Mouse (Mus musculus) liver, postnatal 0 days (tissue): Measurements from ENCODE around the gene Dnal4. TPM values are rescaled to one million over a fixed set of nuclear protein-coding genes. Genes with fewer than 3 reads are reported as not detected.

ENCODE experiments used
- ATAC-seq: fragments of 200-750 bp; cut with Nextera tagmentation; 2 replicates; pipeline ENCODE4 v1.8.0; 2017; ENCODE audit warnings: mild to moderate bottlenecking, moderate library complexity
- DNase-seq: peaks from one replicate; pipeline ENCODE4 v3.0.0-alpha.2; 2016
- H3K27ac ChIP-seq: fragments of 300-500 bp; sonication (generic); 2 replicates; pipeline ENCODE4 v1.5.1; 2014; ENCODE audit warnings: antibody characterized with exemption, moderate library complexity, mild to moderate bottlenecking, low read depth
- H3K27me3 ChIP-seq: fragments of 300-500 bp; sonication (generic); 2 replicates; pipeline ENCODE4 v1.6.1; 2014; ENCODE audit warnings: low read length, control low read depth, mixed read lengths; ENCODE audit not compliant: insufficient read depth
- H3K36me3 ChIP-seq: fragments of 300-500 bp; sonication (generic); replicated peaks from 2 replicates; pipeline ENCODE4 v1.6.1; 2014; ENCODE audit warnings: mild to moderate bottlenecking, control low read depth, low read length, moderate library complexity, mixed read lengths; ENCODE audit not compliant: insufficient read depth
- H3K4me1 ChIP-seq: fragments of 300-500 bp; sonication (generic); 2 replicates; pipeline ENCODE4 v1.6.1; 2014; ENCODE audit warnings: antibody characterized with exemption, mild to moderate bottlenecking, control low read depth; ENCODE audit not compliant: insufficient read depth
- H3K4me2 ChIP-seq: fragments of 300-500 bp; sonication (generic); 2 replicates; pipeline ENCODE4 v1.6.1; 2014; ENCODE audit warnings: low read depth, mild to moderate bottlenecking, low read length, moderate library complexity, mixed read lengths
- H3K4me3 ChIP-seq: fragments of 300-500 bp; sonication (generic); 2 replicates; pipeline ENCODE4 v1.5.1; 2014; ENCODE audit warnings: low read depth, low read length
- H3K9ac ChIP-seq: fragments of 300-500 bp; sonication (generic); replicated peaks from 2 replicates; pipeline ENCODE4 v1.6.1; 2014; ENCODE audit warnings: mild to moderate bottlenecking, moderate library complexity
- H3K9me3 ChIP-seq: fragments of 300-500 bp; sonication (generic); 2 replicates; pipeline ENCODE4 v1.6.1; 2016; ENCODE audit warnings: mild to moderate bottlenecking, control low read depth, low read length, mixed read lengths
- CTCF ChIP-seq: sonication (generic); IDR thresholded peaks from 2 replicates; pipeline ENCODE4 v1.5.1; 2016; ENCODE audit warnings: antibody characterized with exemption, low read depth
- EP300 ChIP-seq: IDR thresholded peaks from 2 replicates; pipeline ENCODE4 v1.6.1; 2016; ENCODE audit warnings: antibody characterized with exemption, low read depth, mild to moderate bottlenecking
- WGBS: fragments of 180-500 bp; shearing (Covaris S2); extraction: QIAGEN DNeasy Blood & Tissue Kit; methylation state at CpG from one replicate; pipeline ENCODE4 v1.1.7; 2014; ENCODE audit not compliant: insufficient replicate concordance; 5-methylcytosine and 5-hydroxymethylcytosine counted together
- polyA plus RNA-seq: library from polyadenylated mRNA; unstranded; fragments of >200 nt; fragmentation: Nextera tagmentation; extraction: Ambion mirVana; gene quantifications from 2 replicates; pipeline ENCODE4 v1.2.1, GENCODE M21; 2015

Gene Dnal4
- polyA plus RNA-seq, 1 experiment from 2014 or later: 9.7 TPM

DNA sequence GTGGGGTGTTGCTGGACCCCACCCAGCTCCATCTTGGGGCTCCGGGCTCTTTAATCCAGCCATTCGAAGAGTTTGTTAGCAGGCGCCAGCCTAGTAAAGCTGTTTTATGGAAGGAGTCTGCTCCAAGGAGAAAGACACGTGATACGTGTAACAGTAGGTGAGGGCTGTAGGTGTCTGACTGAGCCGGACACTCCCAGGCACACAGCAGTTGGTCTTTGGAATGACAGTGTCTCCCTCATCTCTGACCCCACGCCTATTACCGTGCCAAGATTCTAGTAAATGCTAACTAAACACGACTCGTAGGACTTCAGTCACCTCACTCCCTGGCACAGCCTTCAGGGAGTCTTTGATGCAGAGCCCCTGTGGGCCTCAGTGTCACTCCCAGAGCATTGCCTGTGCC, 32.3 kb downstream of the Dnal4 start:
- H3K4me2 ChIP-seq: no peak overlapping the region
- peaks cover 14% of the 10 kb centered on the region for H3K4me1 ChIP-seq
- ATAC-seq (no peak), DNase-seq (no peak)
- H3K27ac ChIP-seq: no peak overlapping the region
- 86% methylated on average over 10 of the region's 10 CpGs for WGBS
- no peaks in the 10 kb centered on the region for H3K36me3 ChIP-seq
- no peak overlapping the region for H3K9ac ChIP-seq
- TF ChIP-seq CTCF (no peak), EP300 (no peak)
- no peak overlapping the region for H3K4me3 ChIP-seq
- H3K9me3 ChIP-seq: no peaks in the 10 kb centered on the region
- H3K27me3 ChIP-seq: no peaks in the 10 kb centered on the region

DNA sequence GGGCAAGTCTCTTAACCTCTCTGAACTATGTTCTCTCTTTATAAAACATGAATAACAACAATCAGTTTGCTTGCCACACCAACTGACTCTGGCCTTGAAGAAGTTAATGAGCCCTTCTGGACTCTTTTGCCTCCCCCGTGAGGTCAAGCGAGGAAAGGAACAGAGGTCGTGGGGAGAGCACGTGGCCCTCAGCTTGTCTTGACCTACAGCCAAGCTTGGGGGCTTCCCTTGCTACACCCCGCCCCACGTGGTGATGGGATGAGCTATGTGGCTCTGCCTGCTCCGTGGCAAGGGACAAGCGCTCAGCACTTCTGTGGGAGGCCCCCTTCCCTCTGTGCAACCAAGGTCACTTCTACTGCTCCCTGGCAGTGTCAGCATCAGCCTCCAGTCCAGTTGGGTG, 32.9 kb downstream of the Dnal4 start:
- TF ChIP-seq CTCF: no peak
- no peak for TF ChIP-seq EP300
- Histone ChIP-seq H3K4me2 (no peak overlapping the region), H3K4me1 (peaks cover 19% of the 10 kb centered on the region), H3K27me3 (no peaks in the 10 kb centered on the region), H3K9ac (no peak overlapping the region), H3K27ac (no peak overlapping the region), H3K36me3 (0 out of 2 replicates have a peak, but pooled peaks cover 5% of the 10 kb centered on the region), H3K9me3 (no peaks in the 10 kb centered on the region), H3K4me3 (no peak overlapping the region)
- ATAC-seq (no peak), DNase-seq (no peak)
- 78% methylated on average over 8 of the region's 8 CpGs for WGBS

DNA sequence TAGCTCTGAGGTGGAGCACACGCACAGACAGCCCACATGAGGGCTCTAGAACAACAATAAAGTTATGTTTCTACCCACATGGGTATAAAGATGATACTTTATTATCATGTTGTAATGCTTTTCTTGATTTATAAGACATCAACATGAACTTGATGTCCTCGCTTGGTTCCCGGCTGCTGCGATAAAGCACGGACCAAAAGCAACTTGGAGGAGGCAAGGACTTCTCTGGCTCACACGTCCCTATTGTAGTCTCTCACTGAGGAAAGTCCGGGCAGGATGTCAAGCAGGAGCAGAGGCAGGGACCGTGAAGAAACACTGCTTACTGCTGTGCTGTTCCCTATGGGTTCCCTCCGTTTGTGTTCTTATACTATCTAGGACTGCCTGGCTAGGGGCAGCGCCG, 33.6 kb downstream of the Dnal4 start:
- Histone ChIP-seq H3K27me3 (no peaks in the 10 kb centered on the region), H3K27ac (no peak overlapping the region), H3K4me2 (no peak overlapping the region), H3K36me3 (peaks cover 12% of the 10 kb centered on the region), H3K4me1 (peaks cover 22% of the 10 kb centered on the region), H3K4me3 (no peak overlapping the region), H3K9ac (no peak overlapping the region), H3K9me3 (no peaks in the 10 kb centered on the region)
- TF ChIP-seq EP300 (no peak), CTCF (no peak)
- ATAC-seq (no peak), DNase-seq (no peak)
- 88% methylated on average over 11 of the region's 11 CpGs for WGBS

DNA sequence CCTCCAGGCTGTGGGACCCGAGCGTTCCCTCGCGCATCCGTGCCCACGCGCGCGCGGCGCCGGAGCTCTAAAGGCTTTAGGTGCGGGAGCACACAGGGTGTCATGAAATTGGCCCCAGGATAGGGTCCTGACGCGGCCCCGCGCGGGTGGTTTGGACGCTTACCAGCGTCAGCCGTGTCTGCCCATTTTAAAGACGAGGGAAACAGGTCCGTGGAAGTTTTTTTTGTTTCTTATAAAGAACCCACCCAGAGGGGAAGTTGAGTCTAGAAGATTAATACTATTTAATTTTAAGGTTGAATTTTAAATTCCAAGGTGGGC, 35.0 kb downstream of the Dnal4 start:
- WGBS: 0% methylated on average over 23 of the region's 23 CpGs
- Histone ChIP-seq H3K4me3 (peak overlapping the region; percentile 96), H3K36me3 (peaks cover 25% of the 10 kb centered on the region), H3K27ac (peak overlapping the region; percentile 93), H3K9ac (peak overlapping the region; percentile 98), H3K4me1 (peaks cover 22% of the 10 kb centered on the region), H3K4me2 (peak overlapping the region; percentile 97), H3K9me3 (no peaks in the 10 kb centered on the region), H3K27me3 (no peaks in the 10 kb centered on the region)
- peak; percentile 1; the same call in 1 of the 2 replicates for ATAC-seq
- TF ChIP-seq EP300 (no peak), CTCF (no peak)
- no peak for DNase-seq

DNA sequence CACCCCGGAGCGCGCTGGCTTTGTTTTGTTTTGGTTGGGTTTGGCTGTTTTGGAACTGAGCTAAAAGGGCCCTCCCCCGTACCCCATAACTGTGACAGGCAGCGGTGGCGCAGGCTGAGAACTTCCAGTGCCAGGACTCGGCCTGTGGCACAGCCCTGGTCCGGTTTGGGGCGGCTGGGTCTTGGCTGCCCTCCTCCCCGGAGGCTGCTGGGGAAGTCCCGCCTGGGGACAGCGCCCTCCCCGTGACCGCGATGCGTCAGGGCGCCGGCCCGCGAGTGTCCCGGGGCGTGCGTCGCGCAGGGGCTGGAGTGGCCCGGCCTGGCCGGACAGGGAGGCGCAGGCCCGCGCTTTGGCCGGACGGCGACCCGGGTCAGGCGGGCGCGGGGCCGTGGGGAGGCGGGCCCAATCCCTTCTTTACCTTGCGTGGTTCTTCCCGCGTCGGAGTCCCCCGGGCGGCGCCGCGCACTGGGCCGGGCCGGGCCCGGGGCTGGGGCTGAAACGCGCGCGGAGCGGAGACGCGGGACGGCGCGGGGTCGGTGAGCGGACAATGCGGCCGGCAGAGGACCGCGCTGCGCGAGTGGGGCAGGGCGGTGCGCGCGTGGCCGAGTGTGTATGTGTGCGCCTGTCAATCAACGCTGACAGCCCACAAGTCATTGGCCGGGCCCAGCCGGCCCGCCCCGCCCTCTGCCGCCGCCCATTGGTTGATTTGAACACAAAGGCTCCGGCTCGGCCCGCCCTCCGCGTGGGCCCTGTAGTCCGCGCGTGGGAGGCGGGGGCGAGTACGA, 35.5 kb downstream of the Dnal4 start, which contains the start of gene Sun2:
TSS of gene Sun2 (minus strand) at position 616 of the 785 bp plus-strand sequence.
- peak; percentile 89 for ATAC-seq
- H3K27me3 ChIP-seq: no peaks in the 10 kb centered on the region
- peaks cover 22% of the 10 kb centered on the region for H3K4me1 ChIP-seq
- peak within 1 kb of the TSS; percentile 97 for H3K4me2 ChIP-seq
- peak within 1 kb of the TSS; percentile 98 for H3K9ac ChIP-seq
- peaks cover 31% of the 10 kb centered on the region for H3K36me3 ChIP-seq
- DNase-seq: peak; percentile 94
- peak within 1 kb of the TSS; percentile 93 for H3K27ac ChIP-seq
- under 1% methylated on average over 85 of the region's 93 CpGs for WGBS
- peak within 1 kb of the TSS; percentile 96 for H3K4me3 ChIP-seq
- no peaks in the 10 kb centered on the region for H3K9me3 ChIP-seq
- TF ChIP-seq EP300 (no peak), CTCF (no peak)

DNA sequence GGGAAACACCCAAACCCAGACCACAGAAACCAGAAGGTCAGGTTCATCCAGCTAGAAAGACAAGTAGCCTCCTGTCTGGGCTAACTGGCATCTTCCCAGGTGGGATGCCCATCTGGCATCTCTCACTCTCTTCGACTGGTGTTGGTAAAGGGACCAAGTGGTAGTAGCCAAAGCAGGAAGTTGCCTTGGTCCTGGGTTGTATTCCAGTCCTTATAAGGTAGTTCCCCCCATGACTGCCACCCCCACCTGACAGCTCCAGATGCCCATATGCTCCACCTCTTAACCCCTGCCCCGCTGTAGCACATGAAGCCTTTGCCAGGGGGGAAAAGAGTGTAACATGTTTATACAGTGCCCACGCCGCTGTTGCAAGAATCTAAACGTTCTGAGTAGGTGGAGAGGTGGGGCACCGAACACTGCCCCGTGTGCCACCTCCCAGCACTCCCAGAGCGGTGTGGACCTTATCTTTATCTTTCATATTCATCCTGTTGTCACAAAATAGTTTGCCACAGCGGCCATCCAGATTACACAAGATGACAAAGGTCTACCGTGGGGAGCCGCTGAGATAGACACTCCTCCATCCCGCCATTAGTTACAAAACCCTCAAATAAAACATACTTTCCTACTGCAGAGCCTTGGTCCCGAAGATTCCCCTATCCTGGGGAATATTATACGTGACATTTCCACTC, 36.3 kb downstream of the Dnal4 start:
- ATAC-seq (peak; percentile 29), DNase-seq (peak; percentile 60)
- H3K9ac ChIP-seq: peak overlapping the region; percentile 98
- H3K4me2 ChIP-seq: peak overlapping the region; percentile 97
- H3K4me3 ChIP-seq: peak overlapping the region; percentile 96
- H3K36me3 ChIP-seq: peaks cover 39% of the 10 kb centered on the region
- WGBS: 5% methylated on average over 14 of the region's 14 CpGs
- H3K27me3 ChIP-seq: no peaks in the 10 kb centered on the region
- no peaks in the 10 kb centered on the region for H3K9me3 ChIP-seq
- H3K27ac ChIP-seq: peak overlapping the region; percentile 93
- peaks cover 22% of the 10 kb centered on the region for H3K4me1 ChIP-seq
- TF ChIP-seq EP300: no peak; the same call in 1 of the 2 replicates
- peak; percentile 3; the same call in 1 of the 2 replicates for TF ChIP-seq CTCF
